Mouse (Mus musculus): ENCODE measurements at regions not wholly inside any gene's neighbourhood (a gene's known extent, or its start where the extent isn't known, plus 50 kb on each side); places are given as distances from the start of the nearest gene placed in this dataset.
"Not testable (repeated sequence)": the region's sequence is repeated elsewhere in the genome, so short reads cannot be mapped to it uniquely, and the experiment has no call there.

- no peak for DNase-seq (ENCODE audit: low read depth)
Measured at GRCm38 (mm10) chr10:117459651-117460365, 80.0 kb upstream of the Cpsf6 start.

DNA sequence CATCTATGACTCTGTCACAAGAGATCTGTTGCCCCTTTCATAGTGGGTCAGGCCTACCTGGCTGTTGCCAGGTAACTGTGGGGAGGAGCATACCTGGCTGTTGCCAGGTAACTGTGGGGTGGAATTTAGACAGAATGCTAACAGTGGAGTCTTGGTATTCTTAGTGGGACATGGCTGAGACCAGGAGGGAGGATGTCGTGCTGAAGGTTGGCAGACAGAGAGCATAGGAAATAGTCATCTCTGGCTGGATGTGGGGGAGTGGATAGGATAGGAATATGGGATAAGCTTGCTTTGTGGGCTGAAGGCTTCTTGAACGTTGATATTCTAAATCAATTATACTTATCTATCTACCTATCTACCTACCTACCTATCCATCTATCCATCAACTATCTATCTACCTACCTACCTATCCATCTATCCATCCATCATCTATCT, 79.2 kb upstream of the Cpsf6 start:
- DNase-seq (ENCODE audit: low read depth), result no peak

GRCm38 (mm10) chr10:117458271-117459040, 78.6 kb upstream of the Cpsf6 start:
- DNase-seq (ENCODE audit: low read depth), result no peak

DNA sequence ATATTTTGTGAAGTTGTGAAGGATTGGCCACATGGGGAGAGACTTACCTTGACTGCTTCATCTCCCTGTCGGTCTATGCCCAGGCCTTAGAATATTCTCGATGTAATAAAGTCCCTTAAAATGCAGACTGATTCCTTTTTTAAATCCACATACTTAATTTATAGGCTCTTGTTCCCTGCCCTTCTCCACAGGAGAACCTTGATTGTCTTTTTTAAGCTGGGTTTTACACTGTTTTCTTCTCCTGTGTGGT, 77.8 kb upstream of the Cpsf6 start:
- no peak for DNase-seq (ENCODE audit: low read depth)

DNA sequence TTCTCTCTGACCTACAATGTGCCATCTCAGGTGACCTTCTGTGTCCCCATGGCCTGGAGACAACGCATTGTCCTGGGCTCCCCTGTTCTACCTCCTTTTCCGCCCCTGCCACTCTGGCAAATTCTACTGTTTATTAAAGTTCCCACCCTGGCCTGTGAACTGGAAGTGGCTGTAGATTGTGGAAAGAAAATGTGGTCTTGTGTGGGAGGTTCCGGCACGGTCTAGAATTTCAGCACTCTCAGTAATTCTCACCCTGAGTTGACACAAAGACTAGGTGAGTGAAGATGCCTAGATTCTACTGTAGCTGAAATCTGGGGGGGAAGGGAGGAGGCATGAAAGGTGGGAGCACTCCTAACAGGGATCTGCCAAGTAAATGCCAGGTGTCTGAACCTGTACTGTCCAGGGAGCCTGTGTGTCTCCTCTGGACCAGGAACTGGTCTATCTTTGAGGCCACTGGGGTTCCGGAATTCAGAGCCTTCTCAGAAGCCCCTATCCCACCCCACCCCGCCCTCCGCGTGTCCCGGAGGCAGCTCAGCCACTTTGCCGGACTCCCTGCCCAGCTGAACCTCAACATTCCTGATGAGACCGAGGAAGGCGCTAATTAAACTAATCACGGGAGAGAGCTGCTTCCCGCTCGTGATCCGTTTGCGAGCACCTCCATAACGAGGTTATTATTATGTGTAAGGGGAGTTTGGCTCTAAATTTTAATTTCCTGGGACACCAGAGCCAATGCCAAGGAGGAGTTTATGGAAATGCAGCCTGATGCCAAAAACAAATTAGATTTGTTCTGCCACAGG, 77.3 kb upstream of the Cpsf6 start:
- no peak for DNase-seq (ENCODE audit: low read depth)

DNA sequence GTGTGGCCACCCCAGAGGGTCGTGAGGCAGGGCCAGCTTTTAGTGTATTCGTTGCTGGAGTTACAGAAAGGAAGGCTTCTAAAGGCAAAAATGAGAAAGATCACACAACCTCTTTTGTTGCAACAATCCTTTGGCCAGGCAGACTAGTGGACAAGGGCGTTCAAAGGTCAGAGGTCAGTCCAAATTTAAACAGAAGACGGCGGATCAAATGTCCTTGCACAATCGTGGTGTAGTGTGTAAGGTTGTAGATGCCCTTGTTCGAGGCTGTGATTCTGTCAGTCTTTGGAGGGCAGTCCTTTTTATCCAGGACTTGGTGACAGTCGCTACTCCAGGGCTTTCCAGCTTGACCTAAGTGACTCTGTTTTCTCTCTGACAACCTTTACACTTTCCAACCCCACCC, 76.6 kb upstream of the Cpsf6 start:
- DNase-seq (ENCODE audit: low read depth), result no peak

DNA sequence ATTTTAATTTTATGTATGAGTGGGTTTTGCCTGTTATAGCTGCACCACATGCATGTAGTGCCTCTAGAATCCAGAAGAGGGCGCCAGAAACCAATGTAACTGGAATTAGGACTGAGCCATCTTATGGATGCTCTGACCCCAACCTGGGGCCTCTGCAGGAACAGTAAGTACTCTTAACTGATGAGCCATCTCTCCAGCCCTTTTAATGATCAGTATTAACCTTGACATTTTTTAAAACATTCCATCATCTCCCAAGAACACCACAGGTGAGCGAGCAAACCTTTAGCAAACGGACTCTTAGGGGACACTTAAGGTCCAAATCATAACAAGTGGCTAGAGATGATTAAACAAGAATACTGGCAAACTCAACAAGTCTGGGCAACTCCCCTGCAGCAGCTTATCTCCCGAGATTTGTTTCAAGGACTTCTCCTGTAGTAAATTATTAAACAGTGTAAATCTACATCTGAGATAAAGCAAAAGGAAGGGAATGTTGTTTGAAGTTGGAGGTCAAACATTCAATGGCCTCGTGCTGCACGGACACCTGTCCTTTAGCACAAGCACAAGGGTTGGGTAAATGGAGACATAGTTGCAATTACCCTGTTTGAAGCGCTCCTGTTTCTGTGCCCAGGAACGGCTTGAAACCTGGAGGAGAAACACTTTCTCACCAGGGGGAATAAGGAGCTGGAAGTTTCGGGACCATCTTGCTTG, 75.9 kb upstream of the Cpsf6 start:
- peak; percentile 82 for DNase-seq (ENCODE audit: low read depth)

GRCm38 (mm10) chr10:117454711-117455591, 75.1 kb upstream of the Cpsf6 start:
- DNase-seq (ENCODE audit: low read depth), result no peak

GRCm38 (mm10) chr10:117454171-117454500, 74.3 kb upstream of the Cpsf6 start:
- no peak for DNase-seq (ENCODE audit: low read depth)

GRCm38 (mm10) chr10:117453406-117454170, 73.8 kb upstream of the Cpsf6 start:
- no peak for DNase-seq (ENCODE audit: low read depth)

- DNase-seq (ENCODE audit: low read depth), result peak; percentile 79
Measured at GRCm38 (mm10) chr10:117452190-117452950, 72.6 kb upstream of the Cpsf6 start.

GRCm38 (mm10) chr10:117451396-117452185, 71.8 kb upstream of the Cpsf6 start:
- DNase-seq (ENCODE audit: low read depth), result no peak

DNA sequence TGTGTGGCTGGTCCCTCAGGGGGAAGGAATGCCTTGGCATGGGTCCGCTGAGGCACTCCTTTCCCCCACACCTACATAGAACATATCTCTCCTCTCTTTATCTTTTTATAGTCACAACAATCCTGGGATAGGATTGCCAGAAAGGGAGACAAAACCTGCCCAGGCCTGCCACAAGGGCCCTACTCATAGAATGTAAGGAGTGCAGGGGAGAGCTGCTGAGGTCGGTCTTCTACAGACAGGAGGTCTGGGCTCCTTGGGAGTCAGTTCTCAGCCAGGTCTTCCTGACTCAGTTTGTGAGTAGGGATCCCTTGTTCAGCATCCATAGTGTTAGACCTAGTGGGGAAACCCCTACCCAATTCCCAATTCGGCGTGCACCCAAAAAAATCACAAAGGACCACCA, 70.8 kb upstream of the Cpsf6 start:
- no peak for DNase-seq (ENCODE audit: low read depth)

DNA sequence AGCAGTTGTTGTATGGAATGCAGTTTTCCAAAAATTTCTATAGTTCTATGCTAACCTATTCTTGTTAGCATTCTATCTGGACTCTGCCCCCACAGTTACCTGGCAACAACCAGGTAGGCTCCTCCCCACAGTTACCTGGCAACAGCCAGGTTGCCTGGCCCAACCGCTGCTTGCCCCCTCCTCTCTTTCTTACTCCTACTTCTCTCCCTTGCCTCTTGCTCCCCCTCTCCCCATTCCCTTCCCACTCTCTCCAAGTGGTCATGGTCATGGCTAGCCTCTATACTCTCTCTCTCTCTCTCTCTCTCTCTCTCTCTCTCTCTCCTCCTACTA, 70.4 kb upstream of the Cpsf6 start:
- DNase-seq (ENCODE audit: low read depth), result no peak

DNA sequence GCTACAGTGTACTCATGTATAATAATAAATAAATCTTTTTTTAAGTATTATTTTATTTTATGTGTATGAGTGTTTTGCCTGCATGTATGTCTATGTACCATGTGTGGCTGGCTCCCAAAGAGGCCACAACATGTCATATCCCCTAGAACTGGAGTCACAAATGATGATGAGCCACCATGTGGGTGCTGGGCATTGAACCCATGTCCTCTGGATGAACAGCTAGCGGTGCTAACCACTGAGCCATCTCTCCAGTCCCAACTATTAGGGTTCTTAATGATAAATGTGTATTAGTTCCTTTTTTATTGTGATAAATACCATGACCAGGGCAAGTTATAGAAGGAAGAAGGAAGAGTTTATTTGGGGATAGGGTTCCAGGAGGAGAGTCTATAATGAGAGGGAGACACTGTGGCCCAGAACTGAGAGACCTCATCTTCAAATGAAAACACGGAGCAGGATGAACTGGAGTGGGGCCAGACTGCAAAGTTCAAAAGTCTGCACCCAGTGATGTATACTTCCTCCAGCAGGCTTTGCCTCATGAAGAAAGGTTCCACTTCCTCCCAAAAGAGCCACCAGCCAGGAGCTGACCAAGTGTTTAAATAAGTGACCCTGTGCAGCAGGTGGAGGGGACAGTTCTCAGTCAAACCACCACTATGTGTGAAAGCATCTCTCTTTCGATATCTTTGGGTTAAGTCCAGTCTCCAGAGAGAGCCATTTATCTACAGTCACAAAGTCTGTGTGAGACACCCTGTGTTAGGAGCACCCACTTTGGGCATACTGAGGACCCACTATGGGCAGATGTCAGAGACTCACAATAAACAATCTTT, 69.8 kb upstream of the Cpsf6 start:
- DNase-seq (ENCODE audit: low read depth), result no peak

GRCm38 (mm10) chr10:117448783-117449182, 69.0 kb upstream of the Cpsf6 start:
- not testable (repeated sequence) for DNase-seq (ENCODE audit: low read depth)

GRCm38 (mm10) chr10:117447626-117448025, 67.8 kb upstream of the Cpsf6 start:
- DNase-seq (ENCODE audit: low read depth), result no peak

DNA sequence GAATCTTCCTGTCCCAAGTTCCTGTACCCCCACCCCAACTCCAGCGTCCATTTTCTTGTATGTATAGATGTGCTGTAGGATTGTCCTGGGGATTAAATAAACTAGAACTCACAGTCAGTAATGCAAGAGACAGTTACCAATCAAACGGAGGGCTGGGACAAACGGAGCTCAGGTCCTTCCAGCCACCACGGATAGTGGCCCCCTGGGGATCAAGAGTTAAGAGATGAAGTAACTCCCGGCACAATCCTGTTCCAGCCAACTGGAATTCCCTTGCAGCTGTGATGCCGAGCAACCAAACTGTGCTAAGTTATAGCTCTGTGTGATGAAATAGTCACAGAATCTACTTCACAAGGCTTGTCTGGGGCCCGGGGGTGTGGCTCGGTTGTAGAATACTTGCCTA, 67.4 kb upstream of the Cpsf6 start:
- no peak for DNase-seq (ENCODE audit: low read depth)
